Mouse (Mus musculus): ENCODE results near the gene Reln.

Gene Reln

GRCm38 (mm10) chr5:22153601-22154000 lies 190.9 kb downstream of the Reln start:
- Histone ChIP-seq H3K27me3 (ENCODE audit: control insufficient read depth, insufficient read depth, low read length, poor library complexity, severe bottlenecking) (no peaks in the 10 kb centered on the region), H3K36me3 (ENCODE audit: control insufficient read depth, insufficient read depth, low read length, poor library complexity, severe bottlenecking) (no peaks in the 10 kb centered on the region)
- no peak for DNase-seq (ENCODE audit: low read depth, low spot score)

GRCm38 (mm10) chr5:22141821-22142220 lies 202.7 kb downstream of the Reln start:
- DNase-seq (ENCODE audit: low read depth, low spot score), result no peak
- H3K36me3 ChIP-seq (ENCODE audit: control insufficient read depth, insufficient read depth, low read length, poor library complexity, severe bottlenecking), result no peaks in the 10 kb centered on the region
- no peaks in the 10 kb centered on the region for H3K27me3 ChIP-seq (ENCODE audit: control insufficient read depth, insufficient read depth, low read length, poor library complexity, severe bottlenecking)

DNA sequence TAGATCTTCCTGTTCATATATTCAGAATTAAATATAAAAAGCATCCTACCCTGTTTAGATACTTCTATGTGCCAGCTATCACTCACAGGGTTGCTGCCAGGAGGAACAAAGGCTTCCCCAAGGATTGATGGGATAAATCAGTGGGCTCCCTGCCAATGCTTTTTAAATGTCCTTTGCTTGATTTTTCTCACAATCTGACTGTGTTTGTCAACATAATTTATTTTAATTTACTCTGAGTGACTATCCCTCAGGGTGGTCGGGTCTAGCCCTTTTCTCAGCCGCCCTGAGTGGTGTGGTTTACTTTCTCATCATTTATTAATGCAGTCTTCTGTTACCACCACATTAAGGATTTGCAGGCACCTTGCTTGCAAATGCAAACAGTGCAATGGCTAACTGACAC lies 205.5 kb downstream of the Reln start:
- no peaks in the 10 kb centered on the region for H3K27me3 ChIP-seq (ENCODE audit: control insufficient read depth, insufficient read depth, low read length, poor library complexity, severe bottlenecking)
- no peaks in the 10 kb centered on the region for H3K36me3 ChIP-seq (ENCODE audit: control insufficient read depth, insufficient read depth, low read length, poor library complexity, severe bottlenecking)
- DNase-seq (ENCODE audit: low read depth, low spot score), result no peak

- H3K27me3 ChIP-seq (ENCODE audit: control insufficient read depth, insufficient read depth, low read length, poor library complexity, severe bottlenecking), result no peaks in the 10 kb centered on the region
- no peak for DNase-seq (ENCODE audit: low read depth, low spot score)
- no peaks in the 10 kb centered on the region; the same call in 1 of the 2 replicates for H3K36me3 ChIP-seq (ENCODE audit: control insufficient read depth, insufficient read depth, low read length, poor library complexity, severe bottlenecking)
Observed at GRCm38 (mm10) chr5:22134402-22134801, 210.1 kb downstream of the Reln start.

DNA sequence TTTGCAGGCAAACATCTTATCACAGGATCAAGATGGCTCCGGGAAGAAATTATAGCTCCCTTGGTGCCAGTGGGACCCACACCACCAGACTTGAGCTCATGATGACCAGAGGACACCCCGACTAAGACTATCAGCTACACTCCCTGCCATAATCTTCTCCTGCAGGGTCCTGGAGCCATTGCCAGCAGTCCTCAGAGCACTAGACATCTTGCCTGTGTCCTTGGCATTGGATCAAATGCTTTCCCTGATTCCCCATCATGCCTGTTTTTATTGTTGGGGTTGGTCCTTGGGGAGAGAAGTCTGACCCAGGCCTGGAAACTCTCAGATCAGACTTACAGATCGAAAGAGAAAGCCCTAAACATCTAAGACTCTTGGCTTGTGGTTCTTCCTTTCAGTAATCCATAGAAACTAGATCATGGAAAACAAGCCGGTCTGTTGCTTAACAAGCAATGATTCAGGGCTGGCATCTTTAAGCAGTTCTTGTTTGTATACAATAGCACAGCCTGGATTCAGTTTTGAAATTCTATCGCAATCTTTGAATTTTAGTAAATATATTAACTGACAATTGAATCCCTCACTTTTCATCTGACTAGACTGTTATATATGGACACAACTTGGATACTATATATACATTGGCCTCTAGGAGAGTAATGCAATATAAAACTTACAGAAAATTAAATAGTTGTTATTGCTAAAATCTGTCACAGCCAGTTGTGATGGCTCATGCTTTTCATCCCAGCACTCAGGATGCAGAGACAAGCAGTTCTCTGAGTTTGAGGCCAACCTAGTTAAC lies 212.6 kb downstream of the Reln start:
- H3K27me3 ChIP-seq (ENCODE audit: control insufficient read depth, insufficient read depth, low read length, poor library complexity, severe bottlenecking), result no peaks in the 10 kb centered on the region
- DNase-seq (ENCODE audit: low read depth, low spot score), result no peak
- H3K36me3 ChIP-seq (ENCODE audit: control insufficient read depth, insufficient read depth, low read length, poor library complexity, severe bottlenecking), result no peaks in the 10 kb centered on the region; the same call in 1 of the 2 replicates

- H3K36me3 ChIP-seq (ENCODE audit: control insufficient read depth, insufficient read depth, low read length, poor library complexity, severe bottlenecking), result no peaks in the 10 kb centered on the region; the same call in 1 of the 2 replicates
- DNase-seq (ENCODE audit: low read depth, low spot score), result no peak
- H3K27me3 ChIP-seq (ENCODE audit: control insufficient read depth, insufficient read depth, low read length, poor library complexity, severe bottlenecking), result no peaks in the 10 kb centered on the region
Observed at GRCm38 (mm10) chr5:22127583-22127982, 216.9 kb downstream of the Reln start.

GRCm38 (mm10) chr5:22119296-22119695 lies 225.2 kb downstream of the Reln start:
- DNase-seq (ENCODE audit: low read depth, low spot score), result no peak
- Histone ChIP-seq H3K27me3 (ENCODE audit: control insufficient read depth, insufficient read depth, low read length, poor library complexity, severe bottlenecking) (no peaks in the 10 kb centered on the region), H3K36me3 (ENCODE audit: control insufficient read depth, insufficient read depth, low read length, poor library complexity, severe bottlenecking) (no peaks in the 10 kb centered on the region)

DNA sequence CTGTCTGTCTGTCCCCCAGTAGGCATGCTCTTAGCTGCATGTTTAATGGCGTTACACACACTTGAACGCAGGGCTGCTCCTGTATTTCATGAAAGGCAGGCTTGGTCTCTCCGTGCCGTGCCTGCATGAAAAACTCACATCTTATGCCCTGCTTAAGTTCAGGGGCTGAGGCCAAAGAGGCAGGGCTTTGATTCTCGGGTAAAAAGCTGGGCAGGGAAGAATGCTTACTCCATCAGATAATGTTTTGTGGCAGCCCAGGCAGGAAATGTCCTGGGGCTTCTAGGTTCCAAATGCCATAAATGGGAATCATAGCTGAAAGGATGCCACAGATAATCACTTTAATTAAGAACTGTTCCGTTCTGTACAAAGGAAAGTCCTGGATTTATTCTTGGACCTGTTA lies 226.0 kb downstream of the Reln start:
- Histone ChIP-seq H3K27me3 (ENCODE audit: control insufficient read depth, insufficient read depth, low read length, poor library complexity, severe bottlenecking) (no peaks in the 10 kb centered on the region), H3K36me3 (ENCODE audit: control insufficient read depth, insufficient read depth, low read length, poor library complexity, severe bottlenecking) (no peaks in the 10 kb centered on the region)
- DNase-seq (ENCODE audit: low read depth, low spot score), result no peak

GRCm38 (mm10) chr5:22116922-22117321 lies 227.6 kb downstream of the Reln start:
- Histone ChIP-seq H3K36me3 (ENCODE audit: control insufficient read depth, insufficient read depth, low read length, poor library complexity, severe bottlenecking) (no peaks in the 10 kb centered on the region), H3K27me3 (ENCODE audit: control insufficient read depth, insufficient read depth, low read length, poor library complexity, severe bottlenecking) (no peaks in the 10 kb centered on the region)
- DNase-seq (ENCODE audit: low read depth, low spot score), result no peak

DNA sequence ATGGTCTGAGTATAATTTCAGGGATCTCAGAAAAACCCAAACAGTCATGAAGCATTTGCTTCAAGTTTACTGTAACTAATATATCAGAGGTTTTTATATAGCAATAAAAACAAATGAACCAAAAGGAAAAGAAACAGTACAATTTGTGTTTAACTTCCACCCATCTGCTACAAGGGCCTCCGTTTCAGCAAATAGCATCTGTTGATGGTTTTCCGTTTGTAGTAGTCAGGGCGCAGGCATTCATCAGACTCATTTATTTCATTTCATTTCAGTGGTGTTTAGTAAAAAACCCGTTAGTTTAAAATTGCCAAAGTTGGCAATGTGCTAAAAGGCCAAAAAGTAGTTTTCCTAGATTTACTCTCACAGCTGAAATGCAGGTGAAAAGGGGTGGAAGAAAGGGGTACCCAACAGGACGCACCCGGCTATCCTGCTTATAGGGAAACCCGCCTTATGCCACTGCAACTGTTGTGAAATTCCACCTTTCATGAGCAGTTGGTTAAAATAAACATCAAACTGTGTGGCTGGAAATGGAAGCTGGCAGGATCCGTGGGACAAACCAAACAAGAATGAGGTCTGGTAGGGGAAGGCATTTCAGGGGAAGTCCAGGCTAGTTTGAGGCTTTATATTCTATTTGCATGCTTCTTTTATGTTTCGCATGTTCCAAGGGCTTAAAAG lies 237.6 kb downstream of the Reln start:
- no peak for DNase-seq (ENCODE audit: low read depth, low spot score)
- H3K36me3 ChIP-seq (ENCODE audit: control insufficient read depth, insufficient read depth, low read length, poor library complexity, severe bottlenecking), result no peaks in the 10 kb centered on the region
- H3K27me3 ChIP-seq (ENCODE audit: control insufficient read depth, insufficient read depth, low read length, poor library complexity, severe bottlenecking), result no peaks in the 10 kb centered on the region

GRCm38 (mm10) chr5:22094984-22095383 lies 249.5 kb downstream of the Reln start:
- no peaks in the 10 kb centered on the region for H3K36me3 ChIP-seq (ENCODE audit: control insufficient read depth, insufficient read depth, low read length, poor library complexity, severe bottlenecking)
- no peak for DNase-seq (ENCODE audit: low read depth, low spot score)
- H3K27me3 ChIP-seq (ENCODE audit: control insufficient read depth, insufficient read depth, low read length, poor library complexity, severe bottlenecking), result no peaks in the 10 kb centered on the region

DNA sequence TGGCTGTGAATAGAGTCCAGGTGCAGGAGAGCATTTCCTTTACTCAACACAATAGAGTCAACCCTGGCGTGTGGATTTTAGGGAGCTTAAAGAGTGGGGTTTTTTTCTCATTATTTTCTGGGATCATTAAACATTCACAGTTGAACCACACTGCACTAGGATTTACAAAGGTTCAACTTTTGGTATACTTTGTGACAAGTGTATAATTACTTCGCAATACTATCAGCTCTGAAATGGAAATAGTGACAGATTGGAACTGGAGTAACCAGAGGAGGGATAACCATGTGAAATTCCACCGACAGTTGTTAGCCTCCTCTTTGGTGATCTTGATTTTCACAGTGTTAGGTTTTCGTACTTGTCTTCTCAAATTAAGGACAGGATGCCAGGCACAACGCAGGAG lies 250.5 kb downstream of the Reln start:
- Histone ChIP-seq H3K27me3 (ENCODE audit: control insufficient read depth, insufficient read depth, low read length, poor library complexity, severe bottlenecking) (no peaks in the 10 kb centered on the region), H3K36me3 (ENCODE audit: control insufficient read depth, insufficient read depth, low read length, poor library complexity, severe bottlenecking) (no peaks in the 10 kb centered on the region)
- no peak for DNase-seq (ENCODE audit: low read depth, low spot score)

GRCm38 (mm10) chr5:22093157-22093865 lies 251.2 kb downstream of the Reln start:
- Histone ChIP-seq H3K36me3 (ENCODE audit: control insufficient read depth, insufficient read depth, low read length, poor library complexity, severe bottlenecking) (no peaks in the 10 kb centered on the region), H3K27me3 (ENCODE audit: control insufficient read depth, insufficient read depth, low read length, poor library complexity, severe bottlenecking) (no peaks in the 10 kb centered on the region)
- DNase-seq (ENCODE audit: low read depth, low spot score), result no peak

DNA sequence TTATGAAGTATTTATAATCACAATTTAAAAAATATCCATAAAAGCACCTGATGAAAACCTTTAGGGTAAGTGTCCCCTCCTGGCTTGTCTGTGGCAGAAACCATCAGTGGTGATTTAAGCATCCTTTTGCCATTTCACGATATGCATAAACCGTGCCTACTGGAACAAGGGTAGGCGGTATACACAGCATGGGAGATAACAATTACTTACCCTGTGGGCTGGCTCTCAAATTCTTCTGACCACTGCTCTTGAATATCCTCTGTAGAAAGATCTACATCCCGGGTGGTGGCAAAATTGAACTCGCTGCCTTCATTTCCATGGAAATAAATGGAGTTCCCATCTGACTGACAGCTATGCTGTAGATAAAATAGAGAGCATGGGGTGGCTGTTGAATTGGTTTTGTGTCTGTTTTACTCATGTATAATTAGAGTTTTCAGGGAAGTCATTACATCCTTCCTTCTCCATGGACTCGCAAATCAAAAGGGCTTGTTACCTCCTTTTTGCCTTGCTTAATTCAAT lies 264.0 kb downstream of the Reln start:
- Histone ChIP-seq H3K36me3 (ENCODE audit: control insufficient read depth, insufficient read depth, low read length, poor library complexity, severe bottlenecking) (no peaks in the 10 kb centered on the region), H3K27me3 (ENCODE audit: control insufficient read depth, insufficient read depth, low read length, poor library complexity, severe bottlenecking) (no peaks in the 10 kb centered on the region)
- DNase-seq (ENCODE audit: low read depth, low spot score), result no peak

DNA sequence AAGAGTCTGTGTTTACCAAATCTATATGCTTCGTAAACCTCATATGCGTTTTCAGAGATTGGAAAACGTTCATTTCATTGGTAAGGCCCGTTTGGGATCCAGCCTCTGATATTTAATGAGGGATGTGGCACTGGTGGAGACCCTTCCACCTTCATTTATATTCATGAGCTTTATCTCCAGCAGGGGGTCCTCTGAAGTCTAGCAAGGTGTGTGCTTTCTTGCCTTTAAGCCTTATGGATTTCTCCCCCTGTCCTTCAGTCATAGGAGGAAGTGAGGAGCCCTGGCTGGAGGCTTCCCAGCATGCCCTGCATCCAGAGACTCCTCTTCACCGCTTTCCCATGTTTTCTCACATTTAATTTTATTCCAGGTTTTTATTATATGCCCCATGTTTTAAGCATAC lies 269.5 kb downstream of the Reln start:
- no peak for DNase-seq (ENCODE audit: low read depth, low spot score)
- no peaks in the 10 kb centered on the region for H3K36me3 ChIP-seq (ENCODE audit: control insufficient read depth, insufficient read depth, low read length, poor library complexity, severe bottlenecking)

More for the DNA sequence above, 269.5 kb downstream of the Reln start:
- no peaks in the 10 kb centered on the region for H3K27me3 ChIP-seq (ENCODE audit: control insufficient read depth, insufficient read depth, low read length, poor library complexity, severe bottlenecking)
